Mouse (Mus musculus): ENCODE results near the gene Shisa5.
A peak's percentile ranks its signal among the peaks of the same experiment; 100 is the strongest.

GRCm38 (mm10) chr9:108992620-108993361 is 45.6 kb upstream of the Shisa5 start:
- no peak for TF ChIP-seq CTCF (IDR thresholded peaks at IDR 0.05)
- peak; percentile 61 for TF ChIP-seq EP300 (IDR thresholded peaks at IDR 0.05)
